Mouse (Mus musculus) c-Kit-positive CD71-negative TER-119-negative erythroid progenitor cells, embryonic 14.5 days (primary cell): Measurements from ENCODE around the gene Vps13a.
"Not testable (repeated sequence)": the region's sequence is repeated elsewhere in the genome, so short reads cannot be mapped to it uniquely, and the experiment has no call there.

Experiments
- DNase-seq: peaks from one replicate; pipeline ENCODE4 v3.0.0-alpha.2; 2013; ENCODE audit warnings: low read depth

Vps13a gene

DNA sequence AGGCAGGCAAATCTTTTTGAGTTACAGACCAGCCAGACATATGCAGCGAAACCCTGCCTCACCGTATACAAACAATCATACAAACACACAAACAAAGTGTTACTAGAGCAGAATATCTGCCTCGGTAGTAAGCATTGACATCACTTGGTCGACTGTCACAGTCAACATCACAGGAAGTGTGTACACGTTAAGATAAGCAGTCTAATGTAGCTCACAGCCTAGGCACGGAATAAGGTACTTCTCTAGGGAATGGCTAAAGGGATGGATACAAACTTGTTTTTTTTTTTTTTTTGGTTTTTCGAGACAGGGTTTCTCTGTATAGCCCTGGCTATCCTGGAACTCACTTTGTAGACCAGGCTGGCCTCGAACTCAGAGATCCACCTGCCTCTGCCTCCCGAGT, 23.3 kb downstream of the Vps13a start:
- not testable (repeated sequence) for DNase-seq

- no peak for DNase-seq
Observed at GRCm38 (mm10) chr19:16755854-16756253, 24.9 kb downstream of the Vps13a start.

DNA sequence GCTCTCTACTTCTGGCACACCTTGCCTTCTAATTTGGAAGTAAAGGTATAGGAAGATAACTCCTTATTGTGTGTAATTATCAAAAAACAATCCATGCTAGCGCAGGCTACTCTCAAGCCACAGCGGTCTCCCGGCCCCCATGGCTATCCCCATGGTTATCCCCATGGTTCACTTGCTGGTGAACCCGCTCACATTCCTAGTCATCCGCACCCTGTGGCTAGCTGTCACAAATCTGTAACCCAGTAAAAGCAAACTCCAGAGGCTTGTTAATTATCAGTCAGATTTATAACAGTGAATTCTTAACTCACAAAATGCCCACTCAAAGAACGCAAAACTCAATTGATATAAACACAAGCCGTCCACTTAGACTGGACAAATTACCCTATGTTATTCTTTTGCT, 25.5 kb downstream of the Vps13a start:
- DNase-seq, result no peak

- no peak for DNase-seq
Observed at GRCm38 (mm10) chr19:16753151-16753550, 27.6 kb downstream of the Vps13a start.

DNA sequence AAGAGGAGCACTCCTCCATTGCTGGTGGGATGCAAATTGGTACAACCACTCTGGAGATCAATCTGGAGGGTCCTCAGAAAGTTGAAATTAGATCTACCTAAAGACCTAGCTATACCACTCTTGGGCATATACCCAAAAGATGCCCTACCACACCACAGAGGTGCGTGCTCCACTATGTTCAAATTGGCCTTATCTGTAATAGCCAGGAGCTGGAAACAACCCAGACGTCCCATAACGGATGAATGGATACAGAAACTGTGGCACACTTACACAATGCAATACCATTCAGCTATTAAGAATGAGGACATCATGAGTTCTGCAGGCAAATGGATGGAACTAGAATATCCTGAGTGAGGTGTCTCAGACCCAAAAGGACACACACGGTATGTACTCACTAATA, 43.9 kb downstream of the Vps13a start:
- no peak for DNase-seq

GRCm38 (mm10) chr19:16728729-16729128, 52.0 kb downstream of the Vps13a start:
- no peak for DNase-seq

- no peak for DNase-seq
Observed at GRCm38 (mm10) chr19:16715249-16715648, 65.5 kb downstream of the Vps13a start.

DNA sequence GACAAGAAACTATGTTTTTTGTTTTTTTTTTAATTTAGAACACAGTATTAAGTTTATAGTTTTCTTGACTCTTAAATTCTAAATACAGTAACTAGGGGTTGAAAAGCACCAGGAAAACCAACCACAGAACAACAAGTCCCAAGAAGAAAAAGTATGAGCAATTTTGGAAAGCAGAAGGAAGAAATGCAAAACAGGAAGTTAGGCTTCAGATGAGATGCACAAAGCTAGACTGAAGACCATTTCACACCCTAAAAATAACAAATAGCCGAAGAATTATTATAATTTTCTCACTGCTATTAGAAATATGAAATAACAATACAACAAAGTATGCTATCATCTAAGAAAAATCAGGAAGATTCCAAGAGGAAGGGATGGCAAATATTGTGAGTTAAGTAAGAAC, 78.9 kb downstream of the Vps13a start:
- DNase-seq, result no peak

DNA sequence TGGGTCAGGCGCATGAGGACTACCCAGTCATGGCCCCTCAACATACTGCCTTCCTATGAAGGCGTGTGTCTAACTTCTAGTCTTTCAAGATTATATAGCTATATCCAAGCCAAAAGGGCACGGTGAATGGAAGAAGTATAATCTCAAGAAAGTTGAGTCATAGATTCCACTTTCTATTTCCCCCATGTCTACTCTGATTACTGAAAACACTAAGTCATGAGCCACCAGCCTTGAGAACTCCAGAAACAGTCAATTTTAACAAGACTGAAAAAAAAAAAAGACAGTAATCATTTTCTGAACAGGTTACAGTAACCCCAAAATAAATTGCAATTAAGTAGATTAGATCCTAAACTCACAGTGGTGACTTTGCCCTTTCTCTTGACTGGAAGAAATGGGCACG, 95.8 kb downstream of the Vps13a start:
- no peak for DNase-seq

DNA sequence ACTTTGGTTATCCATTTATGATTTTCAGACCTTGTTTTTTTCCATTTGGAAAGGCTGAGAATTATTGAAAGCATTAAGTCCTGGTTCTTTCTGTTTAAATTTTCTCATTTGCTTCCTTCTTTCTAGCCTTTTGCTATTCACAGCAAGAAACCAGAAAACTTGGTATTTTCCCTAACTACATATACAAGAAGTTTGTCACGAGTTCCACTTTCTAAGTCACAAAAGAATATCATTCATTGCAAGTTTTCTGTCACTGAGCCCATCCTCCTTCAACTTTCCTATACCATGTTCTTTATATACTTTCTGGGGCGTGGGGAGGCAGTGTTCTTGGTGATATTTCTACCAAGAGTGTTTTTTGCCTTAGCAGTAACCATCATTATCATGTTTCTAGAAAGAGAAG, 96.5 kb downstream of the Vps13a start:
- no peak for DNase-seq

DNA sequence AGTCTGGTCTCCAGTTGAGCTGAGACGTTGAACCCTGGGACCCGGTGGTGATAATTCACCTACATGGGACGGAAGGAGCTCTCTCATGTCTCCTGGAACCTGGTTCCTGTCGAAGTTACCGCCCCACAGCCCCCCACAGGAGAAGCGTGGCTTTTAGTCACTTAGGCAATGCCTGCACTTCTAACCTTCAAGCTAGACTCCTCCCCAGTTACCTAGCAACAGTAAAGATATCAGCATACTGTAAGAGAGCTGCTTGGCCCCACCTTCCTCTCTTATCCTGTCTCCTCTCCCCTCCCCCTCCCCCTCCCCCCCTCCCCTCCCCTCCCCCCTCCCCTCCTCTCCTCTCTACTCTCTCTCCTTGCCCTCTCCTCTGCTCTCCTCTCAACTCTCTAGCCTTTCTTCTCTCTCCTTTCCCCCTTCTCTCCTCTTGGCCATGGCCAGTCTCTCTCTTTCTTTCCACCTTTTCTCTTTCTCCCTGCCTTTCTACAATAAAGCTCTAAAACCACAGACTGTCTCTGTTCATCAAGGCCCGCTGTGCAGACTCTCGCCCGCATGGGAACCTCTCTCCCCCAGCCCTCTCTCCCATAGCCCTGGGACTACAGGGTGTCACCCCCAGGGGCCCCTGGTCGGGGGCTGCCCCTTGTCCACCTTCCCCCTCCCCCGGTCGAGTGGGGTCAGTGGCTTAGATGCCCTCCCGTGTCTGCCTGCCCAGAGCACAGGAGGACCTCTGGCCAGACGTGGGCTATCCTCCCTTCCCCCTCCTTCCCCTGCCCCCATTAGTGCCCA, 154.9 kb downstream of the Vps13a start:
- DNase-seq, result peak; percentile 10

DNA sequence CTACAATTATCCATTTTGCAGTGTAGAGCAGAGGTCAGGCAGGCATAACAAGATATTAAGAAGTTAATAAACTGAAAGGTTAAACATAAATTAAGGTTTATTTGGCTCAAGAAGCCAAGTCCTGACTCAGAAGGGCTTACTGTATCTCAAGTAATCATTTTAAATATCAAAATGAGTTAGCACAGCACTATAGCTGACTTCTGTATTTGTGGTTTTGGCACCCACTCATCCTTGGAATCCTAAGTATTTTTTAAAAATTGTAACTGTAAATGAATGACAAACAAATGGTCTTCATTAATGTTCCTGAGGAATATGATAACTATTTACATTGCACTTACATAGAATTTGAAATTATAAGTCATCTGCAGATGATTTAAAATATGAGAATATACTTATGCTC, 155.7 kb downstream of the Vps13a start:
- no peak for DNase-seq

- no peak for DNase-seq
Observed at GRCm38 (mm10) chr19:16623154-16623553, 157.6 kb downstream of the Vps13a start.

- DNase-seq, result no peak
Observed at GRCm38 (mm10) chr19:16607634-16608033, 173.1 kb downstream of the Vps13a start.

GRCm38 (mm10) chr19:16602026-16602425, 178.7 kb downstream of the Vps13a start:
- DNase-seq, result no peak

DNA sequence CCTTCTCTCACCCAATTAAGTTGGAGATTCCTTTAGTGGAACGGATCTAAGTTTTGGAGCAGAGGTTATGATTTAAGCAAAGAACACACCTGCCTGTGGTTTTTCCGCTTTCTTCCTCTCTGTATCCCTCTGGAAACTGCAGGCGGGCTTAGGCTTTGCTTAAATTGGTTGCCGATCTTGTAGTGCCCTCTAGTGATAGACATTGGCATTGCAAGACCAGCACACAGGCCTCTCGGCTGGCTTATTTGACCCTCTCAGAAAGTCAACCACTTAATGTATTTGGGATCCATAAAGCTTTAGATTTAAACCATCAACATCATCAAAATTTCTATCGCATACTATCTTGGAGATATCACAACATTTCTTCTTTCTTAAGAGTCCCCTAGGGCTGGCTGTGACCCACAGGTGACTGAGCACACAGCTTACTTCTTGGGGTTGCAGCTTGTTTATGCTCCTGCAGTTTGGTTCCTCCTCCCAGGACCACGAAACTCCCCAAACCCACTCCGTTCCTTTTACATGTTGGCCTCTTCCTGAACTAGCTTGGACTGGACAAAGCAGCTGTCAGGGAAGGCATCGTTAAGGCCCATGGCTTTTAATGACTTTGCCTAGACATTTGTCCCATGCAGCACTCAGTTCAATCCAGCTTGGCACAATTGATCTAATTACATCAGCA, 181.3 kb downstream of the Vps13a start:
- peak; percentile 62 for DNase-seq

DNA sequence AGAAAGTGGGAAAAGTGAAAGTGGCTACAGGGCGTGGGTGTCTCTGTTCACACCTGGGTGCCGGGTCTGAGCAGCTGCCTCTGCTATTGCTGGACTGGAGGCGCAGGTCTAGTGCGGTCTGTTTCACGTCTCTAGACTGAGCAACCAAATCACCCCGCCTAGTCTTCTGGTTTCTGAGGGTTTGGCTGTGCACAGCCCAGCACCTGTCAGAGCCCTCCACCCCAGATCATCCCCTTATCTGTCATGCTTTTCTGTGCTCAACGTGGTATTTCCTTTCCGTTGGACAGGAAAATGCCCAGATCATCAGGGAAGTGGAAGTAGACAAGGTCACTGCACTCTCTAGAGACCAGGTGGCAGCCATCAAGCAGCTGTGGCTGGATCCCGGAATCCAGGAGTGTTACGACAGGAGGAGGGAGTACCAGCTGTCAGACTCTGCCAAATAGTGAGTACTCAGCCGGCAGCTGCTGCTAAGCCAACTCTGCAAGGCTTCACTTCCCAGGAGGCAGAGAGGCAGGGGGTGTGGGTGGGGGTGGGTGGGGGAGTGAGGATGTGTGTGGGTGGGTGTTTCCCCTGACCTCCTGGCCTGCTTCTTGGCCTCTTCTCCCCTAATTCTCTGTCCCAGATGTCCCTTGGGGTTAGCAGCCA, 182.0 kb downstream of the Vps13a start:
- no peak for DNase-seq

- DNase-seq, result no peak
Observed at GRCm38 (mm10) chr19:16597216-16597615, 183.5 kb downstream of the Vps13a start.

GRCm38 (mm10) chr19:16593975-16594317, 186.8 kb downstream of the Vps13a start:
- DNase-seq, result no peak

GRCm38 (mm10) chr19:16593256-16593974, 187.3 kb downstream of the Vps13a start:
- DNase-seq, result no peak

DNA sequence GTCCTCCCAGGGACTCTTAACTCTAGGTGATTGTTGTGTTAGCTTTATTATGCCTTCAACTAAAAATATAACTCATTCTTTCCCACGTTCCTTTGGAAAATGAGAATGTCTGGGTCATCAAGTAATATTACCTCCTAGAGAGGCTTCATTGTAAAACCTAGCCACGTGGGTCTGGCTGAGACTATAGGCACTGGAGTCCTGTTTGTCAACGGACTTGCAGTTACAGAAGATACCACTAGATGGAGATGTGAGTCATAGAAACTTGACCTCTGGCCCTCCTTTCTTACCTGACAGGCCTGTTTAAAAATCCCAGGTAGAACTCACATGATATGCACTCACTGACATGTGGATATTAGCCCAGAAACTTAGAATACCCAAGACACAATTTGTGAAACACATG, 195.4 kb downstream of the Vps13a start:
- DNase-seq, result peak; percentile 50

GRCm38 (mm10) chr19:16584546-16584945, 196.2 kb downstream of the Vps13a start:
- no peak for DNase-seq

DNA sequence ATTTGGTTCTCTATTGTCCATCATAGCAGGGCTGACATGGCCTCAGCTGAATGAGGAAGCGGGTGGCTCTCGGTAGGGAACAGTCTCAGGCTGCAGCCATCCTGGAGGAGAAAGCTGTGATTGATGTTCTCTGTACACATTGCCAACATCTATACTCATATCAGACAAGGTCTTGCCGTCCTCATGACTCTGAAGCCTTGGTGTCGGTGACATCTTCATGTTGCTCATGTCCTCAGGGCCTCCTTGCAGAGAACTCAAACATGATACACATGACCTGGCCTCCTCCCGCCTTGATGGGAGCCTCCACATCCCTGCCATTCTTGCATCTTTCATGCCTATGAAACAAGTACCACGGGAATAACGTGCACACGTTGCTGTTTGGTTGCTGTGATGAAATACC, 200.2 kb downstream of the Vps13a start:
- DNase-seq, result no peak
